Mouse (Mus musculus) ES-E14 (cell line): ENCODE measurements at regions not wholly inside any gene's neighbourhood (a gene's known extent, or its start where the extent isn't known, plus 50 kb on each side); places are given as distances from the start of the nearest gene placed in this dataset.

ENCODE experiments used
- DNase-seq: peaks from one replicate; pipeline ENCODE4 v3.0.0-alpha.2; 2013; ENCODE audit warnings: low read depth, low spot score
- H3K27ac ChIP-seq: 2 replicates; pipeline ENCODE4 v1.5.1; 2012; ENCODE audit warnings: low read depth, mild to moderate bottlenecking, low read length, moderate library complexity, mixed read lengths; ENCODE audit not compliant: poor library complexity, insufficient read depth, severe bottlenecking
- H3K36me3 ChIP-seq: 2 replicates; pipeline ENCODE4 v1.6.1; 2012; ENCODE audit warnings: mild to moderate bottlenecking, low read length, moderate library complexity, mixed read lengths; ENCODE audit not compliant: control insufficient read depth, poor library complexity, insufficient read depth, severe bottlenecking
- H3K4me1 ChIP-seq, 2 experiments: fragments of 150-350 bp in 1 of 2; sonication (generic) in 1 of 2; 2 replicates each; pipeline ENCODE4 v1.6.1; 2012; ENCODE audit warnings: low read length in 2 of 2, mild to moderate bottlenecking in 1 of 2, mixed read lengths in 1 of 2; ENCODE audit not compliant: control insufficient read depth in 2 of 2, insufficient read depth in 2 of 2, poor library complexity in 1 of 2
- H3K4me3 ChIP-seq, 2 experiments: fragments of 150-350 bp in 1 of 2; sonication (generic) in 1 of 2; 2 replicates each; pipeline ENCODE4 v1.5.1; 2012; ENCODE audit warnings: low read length in 2 of 2, low read depth in 1 of 2, mild to moderate bottlenecking in 1 of 2, mixed read lengths in 1 of 2; ENCODE audit not compliant: insufficient read depth in 1 of 2, poor library complexity in 1 of 2, severe bottlenecking in 1 of 2
- H3K9ac ChIP-seq: 2 replicates; pipeline ENCODE4 v1.6.1; 2012; ENCODE audit warnings: low read depth, mild to moderate bottlenecking, low read length, mixed read lengths; ENCODE audit not compliant: poor library complexity, insufficient read depth, severe bottlenecking
- H3K9me3 ChIP-seq: fragments of 150-350 bp; sonication (generic); 2 replicates; pipeline ENCODE4 v1.6.1; 2012; ENCODE audit warnings: low read depth, mild to moderate bottlenecking, low read length; ENCODE audit not compliant: control insufficient read depth, insufficient read depth
- CHD2 ChIP-seq: IDR thresholded peaks from 2 replicates; pipeline ENCODE4 v1.6.1; 2014; ENCODE audit warnings: mild to moderate bottlenecking, low read depth, low read length, inconsistent platforms
- HCFC1 ChIP-seq: IDR thresholded peaks from 2 replicates; pipeline ENCODE4 v1.6.1; 2012; ENCODE audit warnings: low read length, inconsistent platforms, borderline replicate concordance; ENCODE audit not compliant: insufficient read depth
- MAFK ChIP-seq: IDR thresholded peaks from 2 replicates; pipeline ENCODE4 v1.6.1; 2014; ENCODE audit warnings: mild to moderate bottlenecking, low read depth, low read length, inconsistent platforms; ENCODE audit not compliant: insufficient read depth
- ZC3H11A ChIP-seq: IDR thresholded peaks from 2 replicates; pipeline ENCODE4 v1.6.1; 2012; ENCODE audit warnings: low read depth, mild to moderate bottlenecking, inconsistent platforms, low read length, borderline replicate concordance
- ZNF384 ChIP-seq: IDR thresholded peaks from 2 replicates; pipeline ENCODE4 v1.6.1; 2012; ENCODE audit warnings: low read depth, low read length, inconsistent platforms
- in situ Hi-C, 2 experiments: fragments of 600-800 bp; cut with MboI; formaldehyde crosslinking; loops; one replicate each; pipeline ENCODE4 v1.15.1; 2025; ENCODE audit warnings: low sequenced_read_pairs in 2 of 2, inconsistent platforms in 1 of 2; ENCODE audit not compliant: unreplicated experiment in 2 of 2

DNA sequence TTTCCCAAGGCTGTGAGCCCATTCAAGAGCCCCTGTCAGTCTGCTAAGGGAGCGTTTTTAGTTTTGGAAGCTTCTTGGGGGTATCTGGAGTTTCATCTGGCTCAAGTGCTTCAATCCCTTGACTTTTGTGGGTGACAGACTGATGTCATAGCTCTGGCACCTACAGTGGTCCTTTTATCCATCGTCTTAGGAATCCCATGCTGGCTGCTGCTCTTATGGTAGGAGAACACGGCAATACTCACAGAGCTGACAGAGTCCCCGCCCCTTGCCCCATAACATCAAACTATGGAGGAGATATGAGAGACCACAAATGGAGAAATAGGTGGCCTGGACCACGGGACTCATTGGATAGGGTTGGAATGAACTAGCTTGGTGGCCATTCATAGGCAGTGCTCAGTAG lies 68.0 kb upstream of the Wnt7b start:
- no peak for TF ChIP-seq CHD2
- no peak for TF ChIP-seq ZC3H11A
- no peak for TF ChIP-seq MAFK
- TF ChIP-seq HCFC1 = no peak
- TF ChIP-seq ZNF384 = no peak
- DNase-seq = no peak
- Histone ChIP-seq H3K4me1 (peaks cover 0 to 10% of the 10 kb centered on the region in 2 experiments; a peak in 2 of 4 replicates), H3K9me3 (no peaks in the 10 kb centered on the region), H3K36me3 (no peaks in the 10 kb centered on the region), H3K9ac (no peak overlapping the region), H3K4me3 (no peak overlapping the region), H3K27ac (no peak overlapping the region)
- in situ Hi-C loops = no loop called here

DNA sequence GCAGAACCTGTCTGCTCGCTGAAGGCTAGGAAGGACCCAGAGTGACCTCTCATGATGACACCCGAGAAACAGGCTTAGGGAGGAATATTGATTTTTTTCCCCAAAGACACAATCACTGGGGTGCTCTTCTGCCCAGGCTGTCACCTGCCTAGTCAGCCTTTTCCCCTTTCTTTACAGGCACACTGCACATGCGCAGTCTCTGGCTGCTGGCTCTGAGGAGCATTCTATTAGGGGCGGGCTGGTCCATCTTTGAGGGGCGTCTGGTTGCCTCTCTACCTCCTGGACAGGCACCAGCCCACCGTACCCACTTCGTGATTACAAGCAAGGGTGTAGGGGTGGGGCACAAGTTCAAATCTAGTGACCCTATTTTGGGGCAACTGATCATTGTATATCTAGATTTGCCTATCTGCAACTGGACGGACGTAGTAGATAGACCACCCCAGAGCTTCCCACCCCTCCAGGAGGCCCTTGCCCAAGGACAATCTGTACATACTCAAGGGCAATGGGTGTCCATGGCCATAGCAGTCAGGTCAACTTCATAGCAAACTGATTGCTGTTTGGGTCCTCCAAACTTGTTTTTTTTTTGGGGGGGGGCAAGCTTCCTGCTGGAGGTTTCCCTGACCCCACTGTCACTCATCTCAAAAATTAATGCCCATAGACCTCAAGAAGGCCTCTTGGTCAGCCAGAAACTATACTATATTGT lies 69.6 kb upstream of the Wnt7b start:
- Histone ChIP-seq H3K4me1 (peaks cover 0 to 8% of the 10 kb centered on the region in 2 experiments; a peak in 1 of 4 replicates), H3K9ac (no peak overlapping the region), H3K4me3 (no peak overlapping the region), H3K36me3 (no peaks in the 10 kb centered on the region), H3K9me3 (no peaks in the 10 kb centered on the region), H3K27ac (no peak overlapping the region)
- TF ChIP-seq MAFK (no peak), ZNF384 (no peak), HCFC1 (no peak), CHD2 (no peak), ZC3H11A (no peak)
- no peak for DNase-seq
- in situ Hi-C loops = no loop called here

DNA sequence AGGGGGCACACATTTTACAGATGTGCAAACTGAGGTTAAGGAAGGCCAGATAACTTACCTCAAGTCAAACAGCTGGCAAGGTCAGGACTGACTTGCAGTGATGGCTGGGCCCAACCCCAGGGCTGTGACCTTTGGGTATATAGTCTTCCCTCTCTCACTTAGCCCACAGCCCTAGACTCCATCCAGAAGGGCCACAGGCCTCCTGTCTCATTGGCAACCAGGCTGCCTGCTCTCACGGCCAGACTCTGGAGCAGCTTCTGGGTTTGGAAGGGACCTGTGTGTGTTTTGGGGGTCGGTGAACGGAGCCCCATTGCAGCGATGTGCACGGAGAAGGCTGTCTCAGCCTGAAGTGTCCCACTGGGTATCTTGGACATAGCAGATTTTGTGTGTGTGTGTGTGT lies 70.2 kb upstream of the Wnt7b start:
- Histone ChIP-seq H3K9ac (no peak overlapping the region), H3K9me3 (no peaks in the 10 kb centered on the region), H3K4me3 (no peak overlapping the region), H3K27ac (no peak overlapping the region), H3K36me3 (no peaks in the 10 kb centered on the region), H3K4me1 (peaks cover 0 to 8% of the 10 kb centered on the region in 2 experiments; a peak in 1 of 4 replicates)
- in situ Hi-C loops = no loop called here
- no peak for DNase-seq
- TF ChIP-seq HCFC1 = no peak
- no peak for TF ChIP-seq ZC3H11A
- no peak for TF ChIP-seq ZNF384
- no peak for TF ChIP-seq CHD2
- TF ChIP-seq MAFK = no peak

DNA sequence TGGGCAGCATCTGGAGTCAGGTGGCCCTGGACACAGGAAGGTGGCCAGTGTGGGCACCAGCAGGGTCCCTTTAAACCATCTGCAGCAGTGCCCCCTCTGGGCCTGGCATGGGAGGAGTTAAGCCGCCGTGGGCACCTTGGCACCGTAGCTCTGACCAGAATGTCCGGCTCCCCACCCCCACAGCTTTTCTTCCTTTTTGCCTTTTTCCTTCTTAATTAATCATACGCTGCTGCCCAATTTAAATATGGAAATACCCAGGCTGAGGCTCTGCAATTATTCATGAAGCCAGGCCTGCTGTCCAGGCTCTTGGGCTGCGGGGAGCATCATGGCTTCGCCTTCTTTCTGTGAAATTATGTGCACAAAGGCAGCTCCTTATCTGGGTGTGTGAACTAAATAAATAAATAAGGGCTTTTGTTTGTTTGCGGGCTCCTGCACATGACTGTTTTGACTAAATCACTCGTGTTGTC lies 70.6 kb upstream of the Wnt7b start:
- no peak overlapping the region; a peak in 1 of 4 replicates for H3K4me3 ChIP-seq
- in situ Hi-C loops = no loop called here

More for the DNA sequence above, 70.6 kb upstream of the Wnt7b start:
- DNase-seq = no peak
- H3K4me1 ChIP-seq = peaks cover 0 to 8% of the 10 kb centered on the region in 2 experiments; a peak in 1 of 4 replicates
- H3K9me3 ChIP-seq = no peaks in the 10 kb centered on the region
- no peaks in the 10 kb centered on the region for H3K36me3 ChIP-seq
- TF ChIP-seq MAFK = no peak
- no peak for TF ChIP-seq CHD2
- H3K9ac ChIP-seq = no peak overlapping the region
- H3K27ac ChIP-seq = no peak overlapping the region
